Mouse (Mus musculus) intestine, embryonic 16.5 days (tissue): ENCODE results near the gene Smug1. TPM values are rescaled to one million over a fixed set of nuclear protein-coding genes. Genes with fewer than 3 reads are reported as not detected.

Experiments
- ATAC-seq: fragments of 200-750 bp; cut with Nextera tagmentation; 2 replicates; pipeline ENCODE4 v1.8.0; 2017; ENCODE audit warnings: moderate TSS enrichment, moderate library complexity
- H3K27ac ChIP-seq: fragments of 300-500 bp; sonication (generic); 2 replicates; pipeline ENCODE4 v1.5.1; 2014; ENCODE audit warnings: mild to moderate bottlenecking, low read length
- H3K27me3 ChIP-seq: fragments of 300-500 bp; sonication (generic); replicated peaks from 2 replicates; pipeline ENCODE4 v1.6.1; 2014; ENCODE audit warnings: low read length, control low read depth, mixed read lengths; ENCODE audit not compliant: control insufficient read depth, insufficient read depth
- H3K36me3 ChIP-seq: fragments of 300-500 bp; sonication (generic); 2 replicates; pipeline ENCODE4 v1.6.1; 2014; ENCODE audit warnings: low read length, control low read depth; ENCODE audit not compliant: control insufficient read depth, insufficient read depth
- H3K4me1 ChIP-seq: fragments of 300-500 bp; sonication (generic); 2 replicates; pipeline ENCODE4 v1.6.1; 2014; ENCODE audit warnings: low read length, control low read depth, mixed read lengths; ENCODE audit not compliant: control insufficient read depth, insufficient read depth
- H3K4me2 ChIP-seq: fragments of 300-500 bp; sonication (generic); 2 replicates; pipeline ENCODE4 v1.6.1; 2014; ENCODE audit warnings: low read depth, low read length, control low read depth
- H3K4me3 ChIP-seq: fragments of 300-500 bp; sonication (generic); 2 replicates; pipeline ENCODE4 v1.5.1; 2014; ENCODE audit warnings: mild to moderate bottlenecking, low read length
- H3K9ac ChIP-seq: fragments of 300-500 bp; sonication (generic); 2 replicates; pipeline ENCODE4 v1.6.1; 2014; ENCODE audit warnings: low read depth, low read length
- H3K9me3 ChIP-seq: fragments of 300-500 bp; sonication (generic); 2 replicates; pipeline ENCODE4 v1.6.1; 2016; ENCODE audit warnings: low read length, control low read depth; ENCODE audit not compliant: control insufficient read depth
- WGBS: fragments of 180-500 bp; shearing (Covaris S2); extraction: QIAGEN DNeasy Blood & Tissue Kit; methylation state at CpG from one replicate; pipeline ENCODE4 v1.1.7; 2014; 5-methylcytosine and 5-hydroxymethylcytosine counted together
- polyA plus RNA-seq: library from polyadenylated mRNA; unstranded; fragments of >200 nt; fragmentation: Nextera tagmentation; extraction: Ambion mirVana; gene quantifications from 2 replicates; pipeline ENCODE4 v1.2.1, GENCODE M21; 2015

Smug1 gene
- polyA plus RNA-seq, result 20.2 and 22.1 TPM in 2 replicates

DNA sequence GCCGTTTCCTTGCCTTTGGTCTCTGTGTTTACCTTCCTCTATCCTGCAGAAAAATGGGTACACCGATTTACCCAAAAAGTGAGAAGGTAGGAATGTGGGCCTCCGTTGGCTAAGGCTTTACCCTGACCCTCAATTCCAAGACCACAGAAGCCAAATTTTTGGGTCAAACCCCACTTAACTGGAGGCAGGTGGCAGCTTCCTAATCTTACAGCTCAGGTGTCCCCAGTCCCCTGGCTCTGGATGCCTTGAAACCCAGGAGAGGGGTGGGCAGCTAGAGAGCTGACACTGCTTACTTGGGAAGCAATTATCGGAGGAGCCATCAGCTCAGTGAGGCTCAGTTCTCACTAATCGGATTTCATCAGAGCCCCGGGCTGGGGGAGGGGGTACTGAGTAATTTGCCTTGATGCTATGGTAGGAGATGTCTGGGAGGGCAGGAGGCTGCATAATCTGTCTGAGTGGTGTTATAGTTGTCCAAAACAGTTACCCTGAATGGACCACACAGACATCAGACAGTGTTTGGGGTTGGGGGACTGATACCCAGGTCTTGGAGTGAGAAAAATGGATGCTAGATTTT lies at the start of gene Smug1:
Gene Smug1, minus strand, starts transcription at position 51 of the 574 bp plus-strand sequence.
- Histone ChIP-seq H3K4me3 (no peak within 1 kb of the TSS), H3K9ac (no peak within 1 kb of the TSS), H3K9me3 (no peaks in the 10 kb centered on the region), H3K27me3 (peaks cover 50% of the 10 kb centered on the region), H3K4me2 (no peak within 1 kb of the TSS), H3K27ac (no peak within 1 kb of the TSS), H3K36me3 (no peaks in the 10 kb centered on the region), H3K4me1 (peaks cover 45% of the 10 kb centered on the region)
- WGBS, result 52% methylated on average over 6 of the region's 6 CpGs
- no peak for ATAC-seq

DNA sequence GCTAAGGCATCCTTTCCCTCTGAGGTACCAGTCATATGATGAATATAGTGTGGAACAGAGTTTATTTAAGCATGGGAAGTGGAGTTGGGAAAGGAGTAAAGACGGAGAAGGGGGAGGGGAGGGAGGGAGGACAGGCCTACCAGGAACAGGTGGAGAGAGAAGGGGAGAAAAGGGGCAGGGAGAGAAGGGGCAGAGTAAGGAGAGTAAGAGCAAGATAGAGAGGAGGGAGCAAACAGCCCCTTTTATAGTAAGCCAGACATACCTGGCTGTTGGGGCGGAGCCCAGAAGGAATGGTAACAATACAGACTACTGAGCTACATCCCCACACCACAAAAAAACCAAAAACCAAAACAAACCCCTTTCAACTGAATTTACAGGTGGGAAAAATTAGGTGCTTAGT lies 49.2 kb upstream of the Smug1 start:
- Histone ChIP-seq H3K4me3 (no peak overlapping the region), H3K9ac (no peak overlapping the region), H3K27me3 (no peaks in the 10 kb centered on the region), H3K36me3 (0 out of 2 replicates have a peak, but pooled peaks cover 3% of the 10 kb centered on the region), H3K27ac (peak overlapping the region; percentile 60), H3K9me3 (no peaks in the 10 kb centered on the region), H3K4me2 (peak overlapping the region; percentile 63), H3K4me1 (peaks cover 18% of the 10 kb centered on the region)
- 31% methylated on average over 2 of the region's 2 CpGs for WGBS
- ATAC-seq, result no peak

DNA sequence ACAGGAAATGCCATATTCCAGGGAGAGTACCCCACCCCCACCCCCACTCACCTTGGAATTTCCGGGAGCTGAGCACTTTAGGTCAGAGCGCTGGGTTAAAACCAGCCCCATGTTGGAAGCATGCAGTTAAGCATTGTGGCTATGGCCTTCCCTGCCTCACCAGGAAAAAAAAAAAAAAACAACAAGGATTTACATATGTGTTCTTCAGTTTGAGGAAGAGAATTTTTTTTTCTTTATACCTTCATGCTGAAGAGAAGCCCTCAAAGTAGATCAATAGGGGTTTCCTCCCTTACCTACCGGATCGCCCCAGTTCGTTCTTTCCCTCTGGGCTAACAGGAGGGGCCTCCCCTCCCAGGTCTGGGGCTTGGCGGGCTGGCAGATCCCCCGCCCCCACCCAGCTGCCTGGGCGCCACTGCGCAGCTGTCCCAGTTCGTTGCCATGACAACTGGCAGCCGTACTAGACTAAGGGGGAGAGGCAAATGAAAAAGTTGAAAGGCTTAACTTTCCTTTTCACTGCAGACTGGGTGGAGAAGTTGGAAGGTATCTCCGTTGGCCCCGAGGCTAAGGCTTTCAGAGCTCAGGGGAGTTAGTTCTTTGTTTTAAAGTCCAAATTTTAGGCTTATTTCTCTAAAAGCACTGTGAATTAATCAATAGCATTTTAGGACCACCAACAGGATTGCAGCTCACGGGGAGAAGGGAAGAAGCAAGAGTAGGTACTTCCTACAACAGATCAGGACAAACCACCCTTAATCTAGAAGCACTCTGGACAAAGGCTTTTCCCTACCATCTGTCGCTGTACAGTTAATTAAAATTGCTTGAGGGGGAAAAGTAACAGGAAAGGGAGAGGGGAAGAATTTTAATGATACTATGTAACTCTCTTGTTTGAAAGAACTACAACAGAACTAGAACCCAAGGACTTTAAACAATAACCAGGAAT lies 48.3 kb upstream of the Smug1 start:
- H3K4me3 ChIP-seq, result peak overlapping the region; percentile 48
- WGBS, result 2% methylated on average over 15 of the region's 15 CpGs
- H3K27me3 ChIP-seq, result no peaks in the 10 kb centered on the region
- H3K36me3 ChIP-seq, result peaks cover 8% of the 10 kb centered on the region; the same call in 1 of the 2 replicates
- H3K4me2 ChIP-seq, result peak overlapping the region; percentile 63
- peak overlapping the region; percentile 83 for H3K27ac ChIP-seq
- peaks cover 13% of the 10 kb centered on the region for H3K4me1 ChIP-seq
- peak overlapping the region; percentile 56 for H3K9ac ChIP-seq
- no peaks in the 10 kb centered on the region for H3K9me3 ChIP-seq
- peak; percentile 95 for ATAC-seq

DNA sequence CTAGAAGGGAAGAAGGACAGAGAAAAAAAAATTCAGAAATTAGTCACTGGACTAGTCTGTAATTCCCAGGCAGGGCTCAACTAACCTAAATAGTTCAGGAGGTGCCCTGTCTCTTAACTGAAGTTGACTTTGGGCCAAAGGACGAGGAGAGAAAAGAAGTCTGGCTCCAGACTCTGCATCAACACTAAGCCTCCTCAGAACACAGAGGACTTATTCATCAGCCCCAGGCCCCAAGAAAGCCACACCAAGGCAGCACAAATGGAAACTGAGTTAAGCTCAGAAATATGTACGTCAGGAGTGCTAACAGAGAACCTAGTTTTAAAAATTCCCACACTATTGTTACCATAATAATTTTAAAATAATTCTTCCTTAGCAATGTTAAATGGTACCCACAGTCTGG lies 47.3 kb upstream of the Smug1 start:
- no peaks in the 10 kb centered on the region for H3K9me3 ChIP-seq
- H3K9ac ChIP-seq, result no peak overlapping the region
- H3K4me2 ChIP-seq, result no peak overlapping the region
- no peak for ATAC-seq
- H3K27me3 ChIP-seq, result no peaks in the 10 kb centered on the region
- H3K4me3 ChIP-seq, result no peak overlapping the region
- H3K27ac ChIP-seq, result 0 out of 2 replicates have a peak overlapping the region, but pooled peaks have one; percentile 1
- H3K4me1 ChIP-seq, result peaks cover 13% of the 10 kb centered on the region
- peaks cover 12% of the 10 kb centered on the region; the same call in 1 of the 2 replicates for H3K36me3 ChIP-seq
- WGBS, result 42% methylated on average over 2 of the region's 2 CpGs

DNA sequence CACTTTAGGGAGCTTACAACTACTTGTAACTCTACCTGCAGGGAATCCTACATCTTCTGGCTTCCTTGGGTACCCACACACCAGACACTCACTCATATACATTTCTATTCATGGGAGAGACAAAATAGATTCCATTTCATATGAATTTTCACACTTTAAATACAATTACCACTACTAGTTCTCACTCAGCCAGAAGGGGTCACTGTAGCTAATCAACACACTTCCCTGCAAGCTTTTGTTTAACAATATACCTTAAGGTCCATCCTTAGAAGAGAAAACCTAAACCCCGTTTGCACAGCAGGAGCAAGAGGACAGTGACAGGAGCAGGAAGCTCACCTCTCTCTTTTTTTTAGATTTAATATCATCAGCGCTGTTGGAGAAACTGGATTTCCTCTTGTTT lies 38.3 kb upstream of the Smug1 start:
- Histone ChIP-seq H3K4me2 (no peak overlapping the region), H3K9ac (no peak overlapping the region), H3K27ac (no peak overlapping the region), H3K4me3 (no peak overlapping the region), H3K9me3 (no peaks in the 10 kb centered on the region), H3K36me3 (0 out of 2 replicates have a peak, but pooled peaks cover 5% of the 10 kb centered on the region), H3K4me1 (no peaks in the 10 kb centered on the region), H3K27me3 (no peaks in the 10 kb centered on the region)
- WGBS, result 51% methylated on average over 2 of the region's 2 CpGs
- ATAC-seq, result no peak

DNA sequence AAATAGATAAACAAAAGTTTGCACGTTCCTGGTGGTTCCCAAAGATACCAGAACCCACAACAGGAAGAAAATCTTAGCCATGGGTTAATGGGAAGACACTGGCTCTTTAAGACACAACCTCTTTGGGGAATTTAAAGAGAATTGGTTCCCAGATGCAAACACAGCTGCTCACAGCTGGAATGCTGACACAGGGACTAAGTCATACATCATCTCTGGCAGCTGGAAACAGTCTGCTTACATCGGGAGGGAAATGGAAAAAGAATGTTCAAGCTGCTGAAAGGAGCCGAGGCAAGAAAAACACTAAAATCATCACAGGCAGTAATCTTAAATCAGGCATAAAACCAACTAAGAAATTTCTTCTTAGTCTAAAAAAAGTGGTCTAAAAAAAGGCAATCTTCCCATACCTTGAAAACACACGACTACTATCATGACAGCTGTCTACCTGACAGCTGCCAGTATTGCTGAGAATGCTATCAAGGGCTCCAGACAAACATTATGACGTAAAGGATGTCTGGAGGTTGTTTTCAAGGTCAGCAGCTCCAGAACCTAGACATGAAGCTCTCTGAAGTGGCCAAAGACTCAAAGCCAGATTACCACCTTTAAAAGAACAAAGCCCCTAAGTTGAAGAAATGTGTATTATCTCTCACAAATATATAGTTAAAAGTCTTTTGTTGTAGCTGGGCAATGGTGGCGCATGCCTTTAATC lies 35.3 kb upstream of the Smug1 start:
- 40% methylated on average over 6 of the region's 6 CpGs for WGBS
- H3K27ac ChIP-seq, result peak overlapping the region; percentile 59

DNA sequence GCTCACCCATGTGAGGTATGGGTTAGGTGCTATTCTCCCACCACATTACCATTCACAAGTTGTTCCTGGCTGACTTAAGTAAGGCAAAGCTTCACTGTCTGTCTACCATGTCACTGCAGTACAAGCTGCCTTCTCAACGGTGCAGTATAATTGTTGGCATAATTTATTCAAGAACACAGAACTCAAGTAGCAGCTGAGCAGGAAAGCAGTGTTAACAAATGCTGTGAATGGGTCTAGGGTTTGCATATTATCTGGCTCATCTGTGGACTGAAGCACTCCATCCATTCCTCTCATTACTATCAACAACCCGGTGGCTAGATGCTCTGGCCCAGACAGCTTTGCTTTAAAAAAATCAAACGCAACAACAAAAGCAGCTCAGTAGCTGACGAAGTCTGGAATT lies 30.9 kb upstream of the Smug1 start:
- Histone ChIP-seq H3K9ac (no peak overlapping the region), H3K4me3 (no peak overlapping the region), H3K4me2 (no peak overlapping the region), H3K36me3 (peaks cover 16% of the 10 kb centered on the region; the same call in 1 of the 2 replicates), H3K4me1 (no peaks in the 10 kb centered on the region), H3K27ac (no peak overlapping the region), H3K9me3 (no peaks in the 10 kb centered on the region), H3K27me3 (no peaks in the 10 kb centered on the region)
- no peak for ATAC-seq
- WGBS, result 80% methylated on average over 4 of the region's 4 CpGs

More for the DNA sequence above, 35.3 kb upstream of the Smug1 start:
- H3K9ac ChIP-seq, result no peak overlapping the region
- H3K4me3 ChIP-seq, result no peak overlapping the region
- no peaks in the 10 kb centered on the region for H3K4me1 ChIP-seq
- no peak overlapping the region for H3K4me2 ChIP-seq
- H3K36me3 ChIP-seq, result peaks cover 16% of the 10 kb centered on the region; the same call in 1 of the 2 replicates
- no peaks in the 10 kb centered on the region for H3K9me3 ChIP-seq
- no peaks in the 10 kb centered on the region for H3K27me3 ChIP-seq
- ATAC-seq, result peak; percentile 71

DNA sequence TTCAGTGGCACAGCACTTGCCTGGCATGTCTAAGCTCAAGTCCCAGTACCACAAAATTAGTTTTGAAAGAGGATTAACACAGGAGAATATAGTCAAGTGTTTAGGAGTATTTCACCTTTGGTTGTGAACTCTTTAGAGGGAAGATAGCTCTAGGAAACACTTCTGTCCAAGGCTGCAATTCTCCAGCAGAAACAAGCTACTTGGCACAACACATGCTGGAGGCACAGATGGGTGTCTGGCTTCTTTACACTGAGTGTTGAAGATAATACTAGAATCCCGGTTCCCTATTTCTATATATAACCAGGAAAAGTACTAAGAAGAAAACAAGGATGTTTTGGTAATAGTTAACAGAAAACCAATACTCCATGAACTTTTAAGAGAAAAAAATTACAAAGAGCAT lies 29.9 kb upstream of the Smug1 start:
- Histone ChIP-seq H3K27ac (no peak overlapping the region), H3K36me3 (peaks cover 16% of the 10 kb centered on the region; the same call in 1 of the 2 replicates), H3K9ac (no peak overlapping the region), H3K27me3 (no peaks in the 10 kb centered on the region), H3K4me2 (no peak overlapping the region), H3K9me3 (no peaks in the 10 kb centered on the region), H3K4me1 (no peaks in the 10 kb centered on the region), H3K4me3 (no peak overlapping the region)
- no peak for ATAC-seq
- 84% methylated on average over 1 of the region's 1 CpGs for WGBS

DNA sequence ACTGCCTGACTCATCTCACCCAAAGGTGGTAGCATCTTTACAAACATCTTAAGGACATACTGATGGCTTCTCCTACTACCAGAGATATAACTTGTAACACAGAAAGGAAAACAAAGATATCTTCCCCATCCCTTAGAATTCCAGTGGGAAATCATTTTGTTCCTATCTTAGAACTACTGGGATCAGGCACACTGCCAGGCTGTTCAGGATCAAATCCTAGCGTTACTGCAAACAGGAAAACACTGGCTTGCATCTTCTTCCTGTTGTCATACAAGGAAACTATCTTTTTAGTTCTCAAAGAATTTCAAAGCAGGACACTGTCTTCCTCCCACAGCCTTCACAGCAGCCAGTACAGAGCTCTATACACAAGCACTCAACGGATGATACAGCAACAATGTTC lies 26.7 kb upstream of the Smug1 start:
- Histone ChIP-seq H3K9ac (no peak overlapping the region), H3K27ac (no peak overlapping the region), H3K4me1 (no peaks in the 10 kb centered on the region), H3K4me2 (no peak overlapping the region), H3K9me3 (no peaks in the 10 kb centered on the region), H3K27me3 (no peaks in the 10 kb centered on the region), H3K36me3 (peaks cover 7% of the 10 kb centered on the region; the same call in 1 of the 2 replicates), H3K4me3 (no peak overlapping the region)
- no peak for ATAC-seq
- 71% methylated on average over 2 of the region's 2 CpGs for WGBS
